Mouse (Mus musculus) limb, embryonic 15.5 days (tissue): ENCODE data around the gene Plin5. TPM values are rescaled to one million over a fixed set of nuclear protein-coding genes. Genes with fewer than 3 reads are reported as not detected.

ENCODE experiments used
- ATAC-seq: fragments of 200-750 bp; cut with Nextera tagmentation; 2 replicates; pipeline ENCODE4 v1.8.0; 2017; ENCODE audit warnings: low read depth, moderate TSS enrichment; ENCODE audit not compliant: insufficient number of reproducible peaks, low FRiP score, low TSS enrichment
- H3K27ac ChIP-seq: fragments of 300-500 bp; sonication (generic); 2 replicates; pipeline ENCODE4 v1.5.1; 2015; ENCODE audit warnings: moderate library complexity, mild to moderate bottlenecking, inconsistent platforms
- H3K27me3 ChIP-seq: fragments of 300-500 bp; sonication (generic); 2 replicates; pipeline ENCODE4 v1.6.1; 2015; ENCODE audit warnings: inconsistent platforms
- H3K36me3 ChIP-seq: fragments of 300-500 bp; sonication (generic); 2 replicates; pipeline ENCODE4 v1.6.1; 2015; ENCODE audit warnings: inconsistent platforms
- H3K4me1 ChIP-seq: fragments of 300-500 bp; sonication (generic); 2 replicates; pipeline ENCODE4 v1.6.1; 2015; ENCODE audit warnings: inconsistent platforms
- H3K4me2 ChIP-seq: fragments of 300-500 bp; sonication (generic); 2 replicates; pipeline ENCODE4 v1.6.1; 2015; ENCODE audit warnings: mild to moderate bottlenecking, inconsistent platforms
- H3K4me3 ChIP-seq: fragments of 300-500 bp; sonication (generic); 2 replicates; pipeline ENCODE4 v1.5.1; 2015; ENCODE audit warnings: mild to moderate bottlenecking, inconsistent platforms
- H3K9ac ChIP-seq: fragments of 300-500 bp; sonication (generic); 2 replicates; pipeline ENCODE4 v1.6.1; 2015; ENCODE audit warnings: inconsistent platforms
- H3K9me3 ChIP-seq: fragments of 300-500 bp; sonication (generic); 2 replicates; pipeline ENCODE4 v1.6.1; 2016; ENCODE audit warnings: inconsistent platforms
- WGBS: fragments of 180-500 bp; shearing (Covaris S2); methylation state at CpG from one replicate; pipeline ENCODE4 v1.1.7; 2015; 5-methylcytosine and 5-hydroxymethylcytosine counted together
- polyA plus RNA-seq: library from polyadenylated mRNA; unstranded; fragments of >200 nt; fragmentation: Nextera tagmentation; extraction: Ambion mirVana; gene quantifications from 2 replicates; pipeline ENCODE4 v1.2.1, GENCODE M21; 2015

Plin5 gene
- polyA plus RNA-seq, 1 experiment from 2014 or later = 0.12 TPM

DNA sequence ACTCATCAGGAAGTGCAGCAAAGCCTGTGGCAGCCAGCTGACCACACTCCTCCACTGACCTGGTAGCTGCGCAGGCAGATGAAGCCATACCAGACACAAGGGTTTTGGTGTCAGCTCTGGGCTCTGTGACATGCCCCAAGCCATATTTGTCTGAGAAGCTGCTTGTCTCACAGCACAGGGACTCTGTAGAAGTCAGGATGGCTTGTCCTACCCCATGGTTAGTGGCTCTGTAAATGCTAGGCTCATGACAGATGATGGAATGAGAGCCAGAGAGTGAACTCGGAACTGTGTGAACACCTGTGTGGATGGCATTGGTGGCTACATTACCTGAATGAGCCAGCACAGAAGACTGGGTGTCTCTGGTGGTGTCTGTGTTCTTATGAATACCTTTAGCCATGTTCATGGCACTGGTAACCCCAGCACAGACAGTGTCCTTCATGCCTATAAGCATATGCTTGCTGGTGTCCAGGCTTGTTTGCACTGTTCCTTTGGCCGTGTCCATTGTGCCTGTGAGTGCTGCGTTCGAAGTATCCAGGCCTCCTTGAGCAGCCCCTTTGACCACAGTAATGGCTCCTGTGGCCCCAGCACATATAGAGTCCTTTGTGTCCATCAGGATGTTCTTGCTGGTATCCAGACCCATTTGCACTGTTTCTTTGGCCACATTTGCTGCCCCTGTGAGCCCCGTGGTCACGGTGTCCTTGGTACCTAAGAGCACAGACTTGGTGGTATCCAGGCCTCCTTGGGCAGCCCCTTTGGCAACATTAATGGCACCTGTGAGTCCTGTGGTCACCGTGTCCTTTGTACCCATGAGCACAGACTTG is 13.7 kb downstream of the Plin5 start:
- Histone ChIP-seq H3K36me3 (peaks cover 58% of the 10 kb centered on the region), H3K4me2 (no peak overlapping the region), H3K9ac (no peak overlapping the region), H3K4me1 (no peaks in the 10 kb centered on the region), H3K9me3 (no peaks in the 10 kb centered on the region), H3K27me3 (no peaks in the 10 kb centered on the region), H3K4me3 (no peak overlapping the region), H3K27ac (no peak overlapping the region)
- no peak for ATAC-seq
- 94% methylated on average over 8 of the region's 8 CpGs for WGBS

DNA sequence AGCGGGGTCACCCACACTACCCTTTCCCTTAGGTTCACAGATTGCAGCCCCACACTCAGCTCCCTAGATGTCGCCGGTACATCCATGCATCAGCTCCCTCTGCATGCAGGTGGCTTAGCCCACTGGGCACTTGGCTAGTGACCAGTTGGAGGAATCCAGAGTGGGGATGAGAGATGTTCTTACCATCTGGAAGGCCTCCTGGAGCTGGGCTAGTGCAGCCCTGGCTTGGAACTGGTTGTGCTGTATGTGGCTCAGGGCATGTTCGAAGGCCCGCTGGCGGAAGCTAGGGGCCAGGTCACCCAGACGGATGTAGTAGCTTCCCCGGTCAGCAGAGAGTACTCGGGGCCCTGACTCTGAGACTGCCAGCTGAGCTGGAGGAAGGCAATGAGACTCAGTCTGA is 14.5 kb downstream of the Plin5 start:
- H3K9me3 ChIP-seq = no peaks in the 10 kb centered on the region
- H3K36me3 ChIP-seq = peaks cover 61% of the 10 kb centered on the region
- no peak overlapping the region for H3K4me3 ChIP-seq
- ATAC-seq = no peak
- H3K27ac ChIP-seq = no peak overlapping the region
- H3K4me2 ChIP-seq = no peak overlapping the region
- WGBS = 95% methylated on average over 9 of the region's 9 CpGs
- no peaks in the 10 kb centered on the region for H3K27me3 ChIP-seq
- no peak overlapping the region for H3K9ac ChIP-seq
- no peaks in the 10 kb centered on the region for H3K4me1 ChIP-seq

DNA sequence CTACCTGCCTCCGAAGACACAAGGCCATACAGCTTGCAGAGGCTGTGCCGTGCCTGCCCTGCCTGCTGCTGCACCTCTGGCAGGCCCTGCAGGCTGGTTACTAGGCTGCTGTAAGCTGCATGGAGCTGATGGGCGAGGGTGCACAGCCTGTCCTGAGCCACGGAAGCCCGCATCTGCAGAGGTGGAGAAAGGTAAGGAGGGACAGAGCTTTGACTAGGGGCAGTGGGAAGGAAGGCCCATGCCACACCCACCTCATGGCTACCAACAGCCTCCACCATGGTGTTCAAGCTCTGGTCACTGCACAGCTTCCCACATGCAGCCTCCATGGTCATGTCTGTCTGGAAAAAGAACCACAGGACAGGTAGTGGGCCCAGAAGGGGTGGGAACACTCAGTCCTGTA is 15.2 kb downstream of the Plin5 start:
- Histone ChIP-seq H3K4me3 (no peak overlapping the region), H3K27ac (no peak overlapping the region), H3K4me2 (no peak overlapping the region), H3K9me3 (no peaks in the 10 kb centered on the region), H3K27me3 (no peaks in the 10 kb centered on the region), H3K36me3 (peaks cover 69% of the 10 kb centered on the region), H3K4me1 (no peaks in the 10 kb centered on the region), H3K9ac (no peak overlapping the region)
- ATAC-seq = no peak
- 93% methylated on average over 5 of the region's 5 CpGs for WGBS

DNA sequence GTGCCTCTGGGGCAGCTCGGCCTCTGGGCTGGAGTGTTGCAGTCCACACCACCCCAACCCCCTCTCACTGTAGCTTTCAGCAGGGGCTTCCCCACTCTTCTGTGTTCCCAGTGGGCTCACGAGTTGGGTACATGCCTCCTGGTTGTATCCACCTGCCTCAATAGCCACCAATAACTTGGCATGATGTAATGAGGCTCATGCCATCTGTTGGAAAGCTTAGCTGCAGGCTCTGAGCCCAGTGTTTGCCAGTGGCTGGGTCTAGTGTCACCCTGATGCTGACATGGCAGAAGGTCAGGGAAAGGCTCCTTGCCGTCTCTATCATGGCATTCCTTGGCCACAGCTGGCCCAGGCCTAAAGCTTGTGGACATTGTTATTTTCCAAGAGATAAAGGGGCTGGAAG is 16.6 kb downstream of the Plin5 start:
- no peaks in the 10 kb centered on the region for H3K9me3 ChIP-seq
- H3K36me3 ChIP-seq = peaks cover 83% of the 10 kb centered on the region
- H3K4me1 ChIP-seq = no peaks in the 10 kb centered on the region
- ATAC-seq = no peak
- no peak overlapping the region for H3K4me3 ChIP-seq
- WGBS = 96% methylated on average over 3 of the region's 3 CpGs
- H3K27me3 ChIP-seq = no peaks in the 10 kb centered on the region
- H3K27ac ChIP-seq = no peak overlapping the region
- no peak overlapping the region for H3K9ac ChIP-seq
- H3K4me2 ChIP-seq = no peak overlapping the region

DNA sequence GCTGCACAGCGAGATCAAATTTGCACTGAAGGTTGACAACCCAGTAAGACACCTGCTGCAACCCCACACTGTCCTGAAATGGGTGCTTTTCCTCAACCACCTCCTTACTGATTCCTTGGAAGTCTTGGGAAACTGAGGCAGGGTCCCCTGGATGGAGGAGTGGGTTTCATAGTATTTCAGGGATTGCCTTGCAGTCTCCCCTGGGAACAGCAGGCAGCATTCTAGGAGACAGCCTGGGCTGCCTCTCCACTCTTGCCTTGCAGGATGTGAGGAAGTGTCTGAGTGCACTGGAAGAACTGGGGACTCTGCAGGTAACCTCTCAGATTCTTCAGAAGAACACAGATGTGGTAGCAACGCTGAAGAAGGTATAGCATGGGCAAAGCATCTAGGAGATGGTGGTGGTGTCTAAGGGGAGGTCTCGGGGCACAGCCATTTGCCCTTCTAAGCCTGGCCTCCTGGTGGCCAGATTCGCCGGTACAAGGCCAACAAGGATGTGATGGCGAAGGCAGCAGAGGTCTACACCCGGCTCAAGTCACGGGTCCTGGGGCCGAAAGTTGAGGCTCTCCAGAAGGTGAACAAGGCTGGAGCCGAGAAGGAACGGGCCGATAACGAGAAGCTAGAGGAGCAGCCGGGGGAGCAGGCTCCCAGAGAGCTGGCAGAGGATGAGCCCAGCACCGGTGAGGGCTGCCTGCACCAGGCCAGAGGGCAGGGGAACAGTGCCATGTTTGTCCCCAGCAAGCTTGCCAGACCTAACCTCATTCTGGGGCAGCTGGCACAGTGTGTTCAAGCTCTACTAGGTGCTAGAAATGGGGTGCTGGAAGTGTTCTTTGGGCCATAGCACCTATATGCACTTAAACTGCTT is 18.5 kb downstream of the Plin5 start:
- no peak for ATAC-seq
- H3K9me3 ChIP-seq = no peaks in the 10 kb centered on the region
- no peaks in the 10 kb centered on the region for H3K27me3 ChIP-seq
- no peak overlapping the region for H3K27ac ChIP-seq
- peaks cover 92% of the 10 kb centered on the region for H3K36me3 ChIP-seq
- no peak overlapping the region for H3K9ac ChIP-seq
- no peak overlapping the region for H3K4me3 ChIP-seq
- no peaks in the 10 kb centered on the region for H3K4me1 ChIP-seq
- no peak overlapping the region for H3K4me2 ChIP-seq
- 93% methylated on average over 15 of the region's 15 CpGs for WGBS

DNA sequence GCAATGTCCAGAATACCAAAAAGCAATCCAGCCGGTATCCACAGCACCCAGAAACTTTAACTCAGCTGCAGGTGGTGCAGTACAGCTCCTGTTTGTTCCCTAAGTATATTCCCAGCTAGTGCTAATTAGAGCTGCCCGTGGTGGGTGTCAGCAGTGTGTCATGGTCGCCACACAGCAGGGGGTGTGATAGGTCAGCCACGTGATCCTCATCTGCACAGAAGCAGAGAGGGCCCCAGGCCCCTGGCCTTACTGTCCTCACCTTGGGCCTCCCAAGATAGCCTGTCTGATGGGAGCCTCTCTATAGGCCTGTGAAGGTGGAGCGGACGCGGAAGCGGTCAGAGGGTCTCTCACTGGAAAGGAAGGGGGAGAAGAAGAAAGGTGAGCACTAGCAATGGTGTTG is 19.2 kb downstream of the Plin5 start:
- WGBS = 90% methylated on average over 8 of the region's 8 CpGs
- H3K27ac ChIP-seq = no peak overlapping the region
- H3K4me1 ChIP-seq = no peaks in the 10 kb centered on the region
- H3K36me3 ChIP-seq = peaks cover 91% of the 10 kb centered on the region
- ATAC-seq = no peak
- no peaks in the 10 kb centered on the region for H3K27me3 ChIP-seq
- H3K4me2 ChIP-seq = no peak overlapping the region
- no peak overlapping the region for H3K4me3 ChIP-seq
- no peak overlapping the region for H3K9ac ChIP-seq
- H3K9me3 ChIP-seq = no peaks in the 10 kb centered on the region

DNA sequence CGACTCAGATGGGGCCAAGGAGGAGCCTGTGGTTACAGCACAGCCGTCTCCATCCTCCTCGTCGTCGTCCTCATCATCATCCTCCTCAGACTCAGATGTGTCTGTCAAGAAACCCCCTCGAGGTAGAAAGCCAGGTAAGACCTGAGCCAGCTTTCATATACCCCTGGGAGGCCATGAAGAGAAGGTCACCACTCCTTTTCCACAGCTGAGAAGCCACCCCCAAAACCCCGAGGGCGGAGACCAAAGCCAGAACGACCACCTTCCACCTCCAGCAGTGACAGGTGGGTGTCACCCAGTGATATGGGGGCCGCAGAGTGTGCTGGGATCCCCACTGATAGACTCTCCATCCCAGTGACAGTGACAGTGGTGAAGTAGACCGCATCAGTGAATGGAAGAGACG is 20.5 kb downstream of the Plin5 start:
- 87% methylated on average over 12 of the region's 12 CpGs for WGBS

DNA sequence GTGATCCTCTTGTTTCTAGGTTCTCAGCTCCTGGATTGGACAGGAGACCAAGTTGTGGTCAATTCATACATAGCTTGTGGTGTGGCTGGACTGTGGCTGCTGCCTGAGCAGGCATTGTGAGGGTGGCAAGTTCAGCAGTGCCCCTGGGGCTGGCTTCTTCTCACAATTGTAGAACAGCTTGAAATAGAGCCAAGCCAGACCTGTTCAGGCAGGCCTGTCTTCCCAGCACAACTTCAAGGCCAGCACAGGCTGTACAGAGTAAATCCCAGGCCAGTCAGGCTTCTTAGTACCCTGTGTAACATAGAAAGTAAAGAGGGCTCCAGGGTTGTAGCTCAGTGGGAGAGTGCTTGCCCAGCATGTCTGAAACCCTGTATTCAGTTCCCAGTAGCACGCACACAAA is 24.6 kb downstream of the Plin5 start:
- Histone ChIP-seq H3K4me2 (no peak overlapping the region), H3K27ac (no peak overlapping the region), H3K9ac (no peak overlapping the region), H3K9me3 (no peaks in the 10 kb centered on the region), H3K36me3 (peaks cover 72% of the 10 kb centered on the region), H3K27me3 (no peaks in the 10 kb centered on the region), H3K4me3 (no peak overlapping the region), H3K4me1 (no peaks in the 10 kb centered on the region)
- WGBS = 77% methylated on average over 1 of the region's 1 CpGs
- no peak for ATAC-seq

More for the DNA sequence above, 20.5 kb downstream of the Plin5 start:
- no peak overlapping the region for H3K27ac ChIP-seq
- no peak for ATAC-seq
- no peak overlapping the region for H3K9ac ChIP-seq
- H3K4me2 ChIP-seq = no peak overlapping the region
- H3K4me3 ChIP-seq = no peak overlapping the region
- no peaks in the 10 kb centered on the region for H3K4me1 ChIP-seq
- peaks cover 83% of the 10 kb centered on the region for H3K36me3 ChIP-seq
- H3K9me3 ChIP-seq = no peaks in the 10 kb centered on the region
- H3K27me3 ChIP-seq = no peaks in the 10 kb centered on the region

DNA sequence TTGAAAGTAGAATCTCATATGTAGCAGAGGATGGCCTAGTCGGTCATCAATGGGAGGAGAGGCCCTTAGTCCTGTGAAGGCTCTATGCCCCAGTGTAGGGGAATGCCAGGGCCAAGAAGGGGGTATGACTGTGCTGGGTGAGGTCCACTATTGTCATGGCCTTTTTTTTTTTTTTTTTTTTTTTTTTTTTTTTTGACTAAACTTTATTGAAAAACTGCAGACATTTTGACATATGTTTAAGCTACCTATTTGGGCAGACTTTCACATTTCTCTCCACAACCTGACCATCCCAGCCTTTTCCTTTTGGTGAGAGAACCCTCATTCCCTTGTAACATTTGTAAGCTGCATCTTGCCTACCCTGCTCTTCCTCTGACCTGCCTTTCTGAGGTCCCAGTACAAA is 25.1 kb downstream of the Plin5 start:
- H3K4me2 ChIP-seq = no peak overlapping the region
- no peak overlapping the region for H3K4me3 ChIP-seq
- no peaks in the 10 kb centered on the region for H3K9me3 ChIP-seq
- peaks cover 68% of the 10 kb centered on the region for H3K36me3 ChIP-seq
- no peaks in the 10 kb centered on the region for H3K4me1 ChIP-seq
- no peaks in the 10 kb centered on the region for H3K27me3 ChIP-seq
- no peak for ATAC-seq
- H3K9ac ChIP-seq = no peak overlapping the region
- WGBS = 94% methylated on average over 1 of the region's 1 CpGs
- H3K27ac ChIP-seq = no peak overlapping the region

DNA sequence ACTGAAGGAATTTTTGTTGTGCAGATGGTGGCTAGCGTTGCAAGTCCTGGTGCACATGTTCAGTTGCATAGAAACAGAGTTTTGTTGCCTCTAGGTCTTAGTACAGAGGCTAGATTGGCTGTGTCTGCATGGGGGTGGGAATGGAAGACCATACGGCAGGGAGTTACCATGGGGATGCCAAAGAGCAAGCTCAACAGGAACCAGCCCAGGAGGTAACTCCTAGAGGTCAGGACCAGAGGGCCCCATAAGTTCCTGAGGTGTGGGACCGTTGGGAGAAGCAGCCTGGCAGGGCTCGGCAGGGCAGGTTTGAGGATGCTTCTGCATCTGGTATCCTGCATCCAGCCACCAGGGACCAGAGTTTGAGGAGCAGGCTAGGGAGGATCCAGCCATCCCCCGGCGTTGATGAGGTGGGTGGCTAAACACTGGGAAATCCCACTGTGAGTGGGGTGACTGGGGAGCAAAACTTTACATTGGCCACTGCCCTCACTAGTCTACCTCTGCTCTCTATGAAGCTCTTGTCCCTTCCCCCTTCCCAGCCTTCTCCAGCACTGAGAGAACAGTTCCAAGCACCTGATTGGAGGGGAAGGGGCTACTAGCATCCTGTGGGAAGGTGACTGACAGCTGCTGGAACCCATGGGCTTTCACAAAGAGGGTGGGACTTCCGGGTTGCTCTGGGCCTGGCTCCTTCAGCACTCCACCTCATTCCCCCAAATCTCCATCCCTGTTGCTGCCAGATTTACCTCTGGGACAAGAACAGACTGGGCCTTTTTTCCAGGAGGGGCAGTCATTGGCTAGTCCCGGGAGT is 36.4 kb downstream of the Plin5 start:
- H3K36me3 ChIP-seq = peaks cover 34% of the 10 kb centered on the region
- H3K9ac ChIP-seq = peak overlapping the region; percentile 94
- H3K27me3 ChIP-seq = no peaks in the 10 kb centered on the region
- peaks cover 26% of the 10 kb centered on the region for H3K4me1 ChIP-seq
- H3K9me3 ChIP-seq = no peaks in the 10 kb centered on the region
- 6% methylated on average over 8 of the region's 8 CpGs for WGBS
- peak overlapping the region; percentile 96 for H3K4me2 ChIP-seq
- H3K27ac ChIP-seq = no peak overlapping the region
- ATAC-seq = no peak
- peak overlapping the region; percentile 85 for H3K4me3 ChIP-seq

DNA sequence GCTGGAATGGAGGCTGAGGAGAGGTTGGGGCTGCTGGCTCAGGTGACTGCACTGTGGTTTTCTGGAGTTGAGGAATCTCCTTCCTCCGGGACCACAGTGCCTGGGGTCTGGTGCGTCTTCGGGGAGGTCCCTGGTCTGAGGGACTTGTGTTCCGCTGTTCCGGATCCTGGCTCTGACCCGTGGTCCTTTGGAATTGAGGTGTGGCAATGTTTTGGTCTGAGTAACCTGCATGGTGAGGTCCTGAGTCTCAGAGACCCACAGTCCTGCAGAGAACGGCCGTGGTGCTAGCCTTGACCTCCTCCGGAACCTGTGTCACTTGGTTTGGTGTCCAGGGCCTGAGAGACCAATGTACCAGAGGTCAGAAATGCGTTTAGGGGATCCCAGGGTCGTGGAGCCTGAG is 37.5 kb downstream of the Plin5 start:
- H3K4me2 ChIP-seq = peak overlapping the region; percentile 96
- H3K9ac ChIP-seq = peak overlapping the region; percentile 94
- ATAC-seq = no peak
- H3K9me3 ChIP-seq = no peaks in the 10 kb centered on the region
- peaks cover 31% of the 10 kb centered on the region for H3K4me1 ChIP-seq
- H3K36me3 ChIP-seq = peaks cover 27% of the 10 kb centered on the region
- WGBS = 3% methylated on average over 11 of the region's 11 CpGs
- peak overlapping the region; percentile 85 for H3K4me3 ChIP-seq
- H3K27ac ChIP-seq = peak overlapping the region; percentile 74
- H3K27me3 ChIP-seq = no peaks in the 10 kb centered on the region
